Mouse (Mus musculus) stomach, postnatal 0 days (tissue): ENCODE results near the gene Ncaph2.

Experiments used
- CTCF ChIP-seq: IDR thresholded peaks from 2 replicates; pipeline ENCODE4 v1.5.1; 2016; ENCODE audit warnings: antibody characterized with exemption, low read depth, mild to moderate bottlenecking, moderate library complexity
- EP300 ChIP-seq: optimal IDR thresholded peaks from 2 replicates; pipeline ENCODE3; 2016; ENCODE audit warnings: antibody characterized with exemption

DNA sequence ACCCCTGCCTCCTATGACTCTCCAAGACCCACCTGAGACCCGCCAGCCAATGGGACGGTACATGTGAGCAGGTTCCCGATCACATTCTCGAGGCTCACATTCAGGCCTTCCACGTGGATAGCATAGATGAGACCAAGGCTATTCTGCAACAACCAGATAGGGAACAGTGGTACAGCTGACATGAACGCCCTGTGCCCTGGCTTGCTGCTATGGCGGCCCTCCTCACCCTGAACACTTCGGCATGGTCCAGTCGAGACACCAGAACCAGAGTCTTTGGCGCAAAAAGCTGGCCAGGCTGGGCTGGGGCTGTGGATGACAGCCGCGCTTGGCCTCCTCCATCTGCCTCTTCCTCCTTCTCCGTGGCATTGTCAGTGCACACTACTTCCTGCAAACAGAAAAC is 48.1 kb upstream of the Ncaph2 start:
- TF ChIP-seq EP300 (no peak), CTCF (no peak)
